Mouse (Mus musculus): ENCODE results near the gene Dpm2.
A peak's percentile ranks its signal among the peaks of the same experiment; 100 is the strongest.

The Dpm2 gene

GRCm38 (mm10) chr2:32586871-32587351, 16.3 kb downstream of the Dpm2 start, which contains the start of gene St6galnac4:
Gene St6galnac4, plus strand, starts transcription at chr2:32587095.
- peak; percentile 94 for DNase-seq

DNA sequence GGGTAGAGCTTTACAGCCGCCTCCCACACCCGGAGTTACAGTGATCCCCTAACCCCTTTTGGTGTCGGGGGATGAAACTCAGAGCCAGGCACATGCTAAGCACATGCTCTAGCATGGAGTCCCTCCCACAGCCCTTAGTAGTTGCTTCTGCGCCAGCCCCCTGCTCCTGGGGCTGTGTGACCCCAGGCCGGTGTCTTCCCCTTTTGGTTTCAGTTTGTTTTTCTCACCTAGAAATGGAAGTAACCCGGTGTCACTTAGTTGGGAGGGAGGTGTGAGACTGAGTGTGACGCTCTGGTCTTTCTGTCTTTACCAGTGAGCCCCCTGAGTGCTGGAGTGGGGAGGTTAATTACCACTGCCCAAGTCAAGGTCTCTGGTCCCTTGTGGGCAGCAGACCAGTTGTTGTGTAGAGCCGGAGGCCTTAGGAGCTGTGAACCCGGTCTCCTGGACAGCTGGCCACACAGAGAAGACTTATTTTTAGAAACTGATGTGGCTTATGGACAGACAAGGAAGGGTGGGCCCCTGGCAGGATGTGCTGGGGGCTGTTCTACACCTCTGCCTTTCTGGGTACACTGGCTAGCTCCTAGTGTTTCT, 17.2 kb downstream of the Dpm2 start:
- no peak for DNase-seq

DNA sequence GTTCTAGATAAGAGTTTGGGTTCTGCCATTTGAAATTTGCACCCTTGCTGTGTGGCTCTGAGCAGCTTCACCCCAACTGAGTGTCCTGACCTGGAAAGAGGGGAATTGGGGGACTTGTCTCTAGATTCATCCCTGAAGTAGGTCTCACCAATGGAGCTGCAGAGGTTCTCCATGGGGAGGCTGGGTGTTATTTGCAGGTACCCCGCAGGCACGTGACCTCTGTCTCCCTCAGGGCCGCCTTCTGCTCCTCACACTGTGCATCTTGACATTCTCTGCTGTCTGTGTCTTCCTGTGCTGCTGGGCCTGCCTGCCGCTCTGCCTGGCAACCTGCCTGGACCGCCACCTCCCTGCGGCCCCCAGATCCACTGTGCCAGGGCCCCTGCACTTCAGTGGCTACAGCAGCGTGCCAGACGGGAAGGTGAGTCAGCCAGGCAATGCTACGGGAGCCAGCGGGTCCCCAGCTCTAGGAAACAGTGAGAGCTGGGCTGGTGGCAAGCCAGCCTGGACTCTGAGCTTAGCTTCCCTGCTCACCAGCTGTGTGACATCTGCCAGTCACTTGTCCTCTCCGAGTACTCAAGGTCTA, 18.6 kb downstream of the Dpm2 start:
- peak; percentile 39 for DNase-seq

DNA sequence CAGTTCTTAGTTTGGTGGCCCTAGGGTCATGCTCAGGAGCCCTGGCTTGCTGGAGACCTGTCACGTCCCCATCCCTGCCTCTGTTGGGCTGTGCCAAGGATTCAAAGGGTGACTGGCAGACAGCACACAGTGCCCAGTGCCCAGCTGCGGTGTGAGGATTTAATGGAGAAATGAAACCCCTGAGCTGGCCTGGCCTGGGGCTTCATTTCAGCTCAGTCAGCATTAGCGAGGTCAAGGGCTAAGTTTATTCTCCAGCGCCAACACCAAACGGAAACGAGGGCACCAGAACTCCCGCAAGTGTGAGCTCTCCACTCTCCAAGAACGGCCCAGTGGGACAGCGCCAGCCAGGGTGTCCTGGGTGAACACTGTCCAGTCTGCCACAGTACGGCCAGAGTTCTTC, 19.6 kb downstream of the Dpm2 start:
- DNase-seq, result no peak

- no peak for DNase-seq
These were observed 20.6 kb downstream of the Dpm2 start for GRCm38 (mm10) chr2:32591249-32591648.

- DNase-seq, result no peak
These were observed 26.1 kb downstream of the Dpm2 start for GRCm38 (mm10) chr2:32596725-32597124.

DNA sequence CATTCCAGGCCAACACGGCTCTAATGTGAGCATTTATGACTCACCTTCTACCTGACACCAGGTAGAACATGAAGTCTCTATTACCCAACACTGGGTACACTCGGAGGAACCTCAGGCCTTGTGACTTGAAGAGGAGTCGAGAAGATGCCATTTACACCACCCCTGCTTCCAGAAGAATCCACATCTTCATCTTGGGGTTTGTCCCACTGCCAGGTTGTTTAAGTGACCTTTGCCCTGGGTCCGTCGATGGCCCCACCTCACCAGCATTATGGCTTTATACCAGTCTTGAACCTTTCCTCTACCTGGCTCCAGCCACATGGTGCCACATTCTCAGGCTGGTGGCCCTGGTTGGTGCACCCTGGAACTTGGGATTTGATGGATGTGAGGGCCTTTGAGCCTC, 26.6 kb downstream of the Dpm2 start:
- no peak for DNase-seq

GRCm38 (mm10) chr2:32597699-32598098, 27.0 kb downstream of the Dpm2 start:
- no peak for DNase-seq

GRCm38 (mm10) chr2:32598506-32598905, 27.8 kb downstream of the Dpm2 start:
- DNase-seq, result no peak

GRCm38 (mm10) chr2:32599409-32599808, 28.8 kb downstream of the Dpm2 start, which contains the start of gene St6galnac6:
Gene St6galnac6, plus strand, starts transcription at chr2:32599709.
- DNase-seq, result no peak

- peak; percentile 60 for DNase-seq
These were observed 30.9 kb downstream of the Dpm2 start for GRCm38 (mm10) chr2:32601417-32602065.

GRCm38 (mm10) chr2:32602600-32603054, 32.0 kb downstream of the Dpm2 start:
- DNase-seq, result peak; percentile 95

DNA sequence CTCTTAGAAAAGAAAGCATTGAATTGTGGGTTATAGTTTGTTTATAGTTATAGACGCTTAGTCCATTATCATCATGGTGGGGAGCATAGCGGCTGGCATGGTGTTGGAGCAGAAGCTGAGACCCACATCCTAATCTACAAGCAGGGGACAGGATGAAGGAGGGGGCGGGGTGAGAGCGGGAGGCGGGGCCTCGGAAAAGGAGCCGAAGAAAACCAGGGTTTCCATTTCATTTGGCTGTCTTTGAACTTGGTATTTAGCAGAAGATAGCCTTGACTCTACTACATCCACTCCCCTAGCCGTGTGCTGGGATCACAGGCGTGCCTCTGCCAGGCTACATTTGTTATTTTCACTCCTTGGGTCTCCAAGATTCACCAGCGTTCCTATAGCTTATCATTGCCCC, 34.0 kb downstream of the Dpm2 start:
- DNase-seq, result no peak

- peak; percentile 87 for DNase-seq
These were observed 35.8 kb downstream of the Dpm2 start for GRCm38 (mm10) chr2:32606161-32607142.

DNA sequence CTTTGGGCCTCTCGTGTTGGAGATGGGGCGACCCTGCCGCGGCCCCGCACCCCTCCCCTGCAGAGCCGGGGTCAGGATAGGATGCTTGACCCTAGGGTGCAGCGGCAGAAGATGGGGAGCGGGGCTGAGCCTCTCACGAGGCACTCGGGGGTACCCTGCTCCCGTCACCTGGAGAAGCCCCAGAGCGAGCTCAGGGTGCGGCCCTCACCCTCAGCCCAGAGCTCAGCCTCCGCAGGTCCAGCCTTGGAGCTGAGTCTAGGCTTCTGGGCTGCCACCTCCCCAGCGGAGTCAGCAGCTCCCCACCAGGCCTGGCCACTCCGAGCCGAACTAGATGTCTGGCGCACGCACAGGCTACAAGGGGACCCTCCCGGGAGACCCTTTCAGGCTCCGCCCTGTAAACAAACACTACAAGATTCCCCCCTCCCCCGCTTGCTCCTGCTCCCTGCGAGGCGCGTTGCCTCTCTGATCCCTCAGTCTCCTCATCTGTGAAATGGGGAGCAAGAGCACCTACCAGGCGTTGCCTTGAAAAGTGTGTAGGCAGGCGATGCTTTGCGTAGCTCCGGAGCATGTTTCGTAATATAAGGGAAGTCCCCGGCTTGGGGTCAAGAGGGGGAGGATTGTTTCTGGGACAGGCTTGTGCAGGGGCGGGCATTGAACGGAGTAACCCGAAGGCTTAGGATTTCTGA, 36.7 kb downstream of the Dpm2 start:
- DNase-seq, result peak; percentile 51

DNA sequence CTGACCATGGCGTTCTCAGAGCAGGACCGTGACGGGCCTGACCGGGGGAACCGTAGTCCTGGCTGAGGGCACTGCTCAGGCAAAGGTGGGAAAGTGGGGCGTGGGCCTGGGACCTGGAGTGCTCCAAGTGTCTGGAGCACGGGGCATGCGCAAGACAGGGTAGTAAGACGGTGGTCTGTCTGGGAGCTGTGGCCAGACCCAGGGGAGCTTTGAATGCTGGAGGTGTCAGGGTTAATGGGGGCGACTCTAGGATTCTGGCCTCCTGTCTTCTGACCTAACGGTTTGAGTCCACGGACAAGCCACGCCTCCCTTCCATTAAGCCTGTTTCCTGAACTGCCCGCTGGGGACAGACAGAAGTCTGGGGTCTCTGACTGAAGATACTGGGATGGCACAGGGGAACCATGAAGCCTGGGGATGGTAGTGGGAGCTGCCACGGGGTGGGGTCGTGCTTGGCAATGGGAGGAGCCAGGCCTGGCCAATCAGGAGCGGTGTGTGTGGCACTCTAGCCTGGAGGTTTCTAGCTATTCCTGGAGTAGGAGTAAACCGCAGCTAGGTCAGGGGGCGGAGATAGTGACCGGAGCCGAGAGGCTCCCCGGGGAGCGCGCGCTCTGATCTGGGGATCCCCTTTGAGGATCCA, 37.6 kb downstream of the Dpm2 start:
- DNase-seq, result peak; percentile 60

DNA sequence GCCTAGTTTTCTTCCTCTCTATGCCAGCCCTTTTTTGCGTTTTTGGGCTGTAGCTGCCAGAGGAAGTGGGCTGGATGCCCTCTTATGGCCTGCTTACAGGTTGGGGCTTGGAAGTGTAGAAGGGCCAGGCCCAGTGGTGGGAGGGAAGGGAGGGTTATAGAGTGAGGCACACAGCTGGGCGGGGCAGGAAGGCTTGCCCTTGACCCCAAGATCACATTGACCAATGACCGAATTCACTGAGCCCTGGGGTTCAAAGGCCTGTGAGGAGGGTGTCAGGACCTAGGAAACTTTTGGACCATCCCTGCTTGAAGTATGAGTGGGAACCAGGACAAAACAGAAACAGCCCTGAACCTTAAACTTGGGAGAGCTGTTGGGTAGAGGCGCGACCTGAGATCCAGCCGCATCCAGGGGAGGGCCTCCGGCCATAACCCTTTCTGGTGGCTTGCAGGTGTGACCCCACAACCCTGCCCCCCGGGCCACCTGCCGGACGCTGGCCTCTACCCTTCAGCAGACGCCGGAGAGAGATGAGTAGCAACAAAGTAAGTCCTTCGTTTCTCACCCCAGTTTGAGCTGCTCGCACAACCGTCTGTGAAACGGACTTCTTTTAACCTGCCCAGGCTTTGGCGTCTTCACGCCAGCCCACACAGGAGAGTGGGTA, 38.2 kb downstream of the Dpm2 start:
- no peak for DNase-seq

GRCm38 (mm10) chr2:32610610-32611229, 40.1 kb downstream of the Dpm2 start:
- peak; percentile 63 for DNase-seq

GRCm38 (mm10) chr2:32612274-32612673, 41.6 kb downstream of the Dpm2 start:
- DNase-seq, result no peak

- no peak for DNase-seq
These were observed 46.5 kb downstream of the Dpm2 start for GRCm38 (mm10) chr2:32617109-32617508.

- DNase-seq, result no peak
These were observed 46.9 kb downstream of the Dpm2 start for GRCm38 (mm10) chr2:32617601-32618000.

Data from lung, postnatal 14 days (tissue).